Mouse (Mus musculus): ENCODE results near the gene Bex4.

- TF ChIP-seq CTCF (IDR thresholded peaks at IDR 0.05; ENCODE audit: control insufficient read depth, insufficient read depth, insufficient replicate concordance, low read depth, low read length): no peak
- no peak for TF ChIP-seq POLR2A (IDR thresholded peaks at IDR 0.05; ENCODE audit: control insufficient read depth, low read depth, low read length)
Measured at GRCm38 (mm10) chrX:136180897-136181553, 42.2 kb downstream of the Bex4 start.
